Mouse (Mus musculus): ENCODE measurements around the gene Pak7.

Pak7 gene

GRCm38 (mm10) chr2:136387181-136388131 is at the start of gene Pak7:
Gene Pak7, minus strand, starts transcription at chr2:136387967.
- DNase-seq (ENCODE audit: low read depth, low spot score): peak; percentile 97

GRCm38 (mm10) chr2:136425561-136425960 is 37.8 kb upstream of the Pak7 start:
- no peak for DNase-seq (ENCODE audit: low read depth, low spot score)

GRCm38 (mm10) chr2:136419543-136419942 is 31.8 kb upstream of the Pak7 start:
- DNase-seq (ENCODE audit: low read depth, low spot score): peak; percentile 47

- DNase-seq (ENCODE audit: low read depth, low spot score): peak; percentile 92
These were observed 28.6 kb upstream of the Pak7 start for GRCm38 (mm10) chr2:136416381-136416780.

GRCm38 (mm10) chr2:136402587-136402986 is 14.8 kb upstream of the Pak7 start:
- peak; percentile 89 for DNase-seq (ENCODE audit: low read depth, low spot score)

GRCm38 (mm10) chr2:136375318-136375717 is 12.4 kb downstream of the Pak7 start:
- DNase-seq (ENCODE audit: low read depth, low spot score): no peak

GRCm38 (mm10) chr2:136372361-136372760 is 15.4 kb downstream of the Pak7 start:
- DNase-seq (ENCODE audit: low read depth, low spot score): peak; percentile 70

GRCm38 (mm10) chr2:136351393-136352096 is 36.2 kb downstream of the Pak7 start:
- peak; percentile 73 for DNase-seq (ENCODE audit: low read depth, low spot score)

GRCm38 (mm10) chr2:136350459-136350858 is 37.3 kb downstream of the Pak7 start:
- DNase-seq (ENCODE audit: low read depth, low spot score): no peak

GRCm38 (mm10) chr2:136349671-136350275 is 38.0 kb downstream of the Pak7 start:
- peak; percentile 36 for DNase-seq (ENCODE audit: low read depth, low spot score)

GRCm38 (mm10) chr2:136344240-136344780 is 43.5 kb downstream of the Pak7 start:
- peak; percentile 69 for DNase-seq (ENCODE audit: low read depth, low spot score)

GRCm38 (mm10) chr2:136329974-136330373 is 57.8 kb downstream of the Pak7 start:
- no peak for DNase-seq (ENCODE audit: low read depth, low spot score)

GRCm38 (mm10) chr2:136325646-136326045 is 62.1 kb downstream of the Pak7 start:
- peak; percentile 81 for DNase-seq (ENCODE audit: low read depth, low spot score)

- DNase-seq (ENCODE audit: low read depth, low spot score): no peak
These were observed 78.5 kb downstream of the Pak7 start for GRCm38 (mm10) chr2:136309313-136309712.

- peak; percentile 87 for DNase-seq (ENCODE audit: low read depth, low spot score)
These were observed 79.0 kb downstream of the Pak7 start for GRCm38 (mm10) chr2:136308743-136309142.

GRCm38 (mm10) chr2:136302201-136302600 is 85.6 kb downstream of the Pak7 start:
- DNase-seq (ENCODE audit: low read depth, low spot score): peak; percentile 84

- DNase-seq (ENCODE audit: low read depth, low spot score): peak; percentile 97
These were observed 86.4 kb downstream of the Pak7 start for GRCm38 (mm10) chr2:136301406-136301805.

GRCm38 (mm10) chr2:136297371-136297770 is 90.4 kb downstream of the Pak7 start:
- peak; percentile 43 for DNase-seq (ENCODE audit: low read depth, low spot score)

- DNase-seq (ENCODE audit: low read depth, low spot score): peak; percentile 82
These were observed 105.7 kb downstream of the Pak7 start for GRCm38 (mm10) chr2:136282043-136282442.

- peak; percentile 78 for DNase-seq (ENCODE audit: low read depth, low spot score)
These were observed 145.8 kb downstream of the Pak7 start for GRCm38 (mm10) chr2:136241960-136242359.

GRCm38 (mm10) chr2:136231228-136231627 is 156.5 kb downstream of the Pak7 start:
- DNase-seq (ENCODE audit: low read depth, low spot score): no peak

GRCm38 (mm10) chr2:136204034-136204433 is 183.7 kb downstream of the Pak7 start:
- DNase-seq (ENCODE audit: low read depth, low spot score): peak; percentile 75

Data from brain, adult 2 months (tissue).